Mouse (Mus musculus) hindbrain, embryonic 15.5 days (tissue): Measurements from ENCODE around the gene Bmp6. TPM values are rescaled to one million over a fixed set of nuclear protein-coding genes. Genes with fewer than 3 reads are reported as not detected.

Source experiments
- ATAC-seq: fragments of 200-750 bp; cut with Nextera tagmentation; 2 replicates; pipeline ENCODE4 v1.8.0; 2017; ENCODE audit warnings: low read depth, moderate number of reproducible peaks, moderate TSS enrichment; ENCODE audit not compliant: low FRiP score
- H3K27ac ChIP-seq: fragments of 300-500 bp; sonication (generic); replicated peaks from 2 replicates; pipeline ENCODE4 v1.5.1; 2015; ENCODE audit warnings: mild to moderate bottlenecking, inconsistent platforms
- H3K27me3 ChIP-seq: fragments of 300-500 bp; sonication (generic); 2 replicates; pipeline ENCODE4 v1.6.1; 2015; ENCODE audit warnings: control low read depth, inconsistent platforms
- H3K36me3 ChIP-seq: fragments of 300-500 bp; sonication (generic); 2 replicates; pipeline ENCODE4 v1.6.1; 2015; ENCODE audit warnings: control low read depth, inconsistent platforms
- H3K4me1 ChIP-seq: fragments of 300-500 bp; sonication (generic); replicated peaks from 2 replicates; pipeline ENCODE4 v1.6.1; 2015; ENCODE audit warnings: control low read depth, inconsistent platforms
- H3K4me2 ChIP-seq: fragments of 300-500 bp; sonication (generic); 2 replicates; pipeline ENCODE4 v1.6.1; 2015; ENCODE audit warnings: moderate library complexity, mild to moderate bottlenecking, inconsistent platforms
- H3K4me3 ChIP-seq: fragments of 300-500 bp; sonication (generic); 2 replicates; pipeline ENCODE4 v1.5.1; 2015; ENCODE audit warnings: mild to moderate bottlenecking, inconsistent platforms
- H3K9ac ChIP-seq: fragments of 300-500 bp; sonication (generic); 2 replicates; pipeline ENCODE4 v1.6.1; 2015; ENCODE audit warnings: inconsistent platforms
- H3K9me3 ChIP-seq: fragments of 300-500 bp; sonication (generic); 2 replicates; pipeline ENCODE4 v1.6.1; 2016; ENCODE audit warnings: control low read depth, inconsistent platforms
- WGBS: fragments of 180-500 bp; shearing (Covaris S2); methylation state at CpG from one replicate; pipeline ENCODE4 v1.1.7; 2015; 5-methylcytosine and 5-hydroxymethylcytosine counted together
- polyA plus RNA-seq: library from polyadenylated mRNA; unstranded; fragments of >200 nt; fragmentation: Nextera tagmentation; extraction: Ambion mirVana; gene quantifications from 2 replicates; pipeline ENCODE4 v1.2.1, GENCODE M21; 2015

Bmp6 gene
- polyA plus RNA-seq, 1 experiment from 2014 or later: 4.6 TPM

DNA sequence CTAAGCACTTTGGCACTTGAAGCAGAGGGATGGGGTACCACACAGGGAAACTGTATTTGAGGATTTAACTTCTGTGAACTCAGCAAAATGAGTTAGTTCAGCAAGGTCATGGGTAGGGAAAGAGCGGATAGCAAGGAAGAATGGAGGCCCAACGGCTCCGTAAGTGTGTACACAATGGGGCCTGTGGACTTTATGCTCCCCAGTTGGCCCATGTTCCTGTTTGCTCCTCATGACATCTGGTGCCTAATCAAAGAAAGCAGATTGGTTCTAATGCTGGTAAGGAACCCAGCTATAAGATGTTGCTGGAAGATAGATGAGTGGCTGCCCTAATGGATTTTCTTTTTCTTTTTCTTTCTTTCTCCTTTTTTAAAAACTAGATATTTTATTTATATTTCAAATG, 180.4 kb downstream of the Bmp6 start:
- H3K27ac ChIP-seq: no peak overlapping the region
- H3K36me3 ChIP-seq: peaks cover 10% of the 10 kb centered on the region; the same call in 1 of the 2 replicates
- no peak for ATAC-seq
- peaks cover 29% of the 10 kb centered on the region for H3K4me1 ChIP-seq
- no peaks in the 10 kb centered on the region for H3K9me3 ChIP-seq
- H3K9ac ChIP-seq: no peak overlapping the region
- H3K4me2 ChIP-seq: no peak overlapping the region
- H3K27me3 ChIP-seq: no peaks in the 10 kb centered on the region
- no peak overlapping the region for H3K4me3 ChIP-seq
- WGBS: 80% methylated on average over 3 of the region's 3 CpGs

GRCm38 (mm10) chr13:38526116-38526515, 181.2 kb downstream of the Bmp6 start:
- ATAC-seq: no peak
- H3K9me3 ChIP-seq: no peaks in the 10 kb centered on the region
- H3K27me3 ChIP-seq: no peaks in the 10 kb centered on the region
- H3K9ac ChIP-seq: no peak overlapping the region
- H3K36me3 ChIP-seq: peaks cover 9% of the 10 kb centered on the region; the same call in 1 of the 2 replicates
- H3K27ac ChIP-seq: no peak overlapping the region
- H3K4me3 ChIP-seq: no peak overlapping the region
- peaks cover 29% of the 10 kb centered on the region for H3K4me1 ChIP-seq
- H3K4me2 ChIP-seq: peak overlapping the region; percentile 91
- WGBS: 73% methylated on average over 2 of the region's 2 CpGs

- no peaks in the 10 kb centered on the region for H3K27me3 ChIP-seq
- peak overlapping the region; percentile 97 for H3K4me3 ChIP-seq
- 11% methylated on average over 15 of the region's 15 CpGs for WGBS
- H3K4me1 ChIP-seq: peaks cover 29% of the 10 kb centered on the region
- no peaks in the 10 kb centered on the region for H3K9me3 ChIP-seq
- H3K4me2 ChIP-seq: peak overlapping the region; percentile 91
- ATAC-seq: peak; percentile 12
- peaks cover 7% of the 10 kb centered on the region; the same call in 1 of the 2 replicates for H3K36me3 ChIP-seq
- peak overlapping the region; percentile 90 for H3K9ac ChIP-seq
- H3K27ac ChIP-seq: peak overlapping the region; percentile 87
Observed at GRCm38 (mm10) chr13:38527041-38527796, 182.3 kb downstream of the Bmp6 start.

- Histone ChIP-seq H3K36me3 (peaks cover 3% of the 10 kb centered on the region; the same call in 1 of the 2 replicates), H3K27me3 (no peaks in the 10 kb centered on the region), H3K4me1 (peaks cover 29% of the 10 kb centered on the region), H3K27ac (peak overlapping the region; percentile 87), H3K4me2 (peak overlapping the region; percentile 91), H3K4me3 (peak overlapping the region; percentile 97), H3K9me3 (no peaks in the 10 kb centered on the region), H3K9ac (peak overlapping the region; percentile 90)
- peak; percentile 91 for ATAC-seq
- WGBS: under 1% methylated on average over 68 of the region's 87 CpGs
Observed at GRCm38 (mm10) chr13:38527797-38528650, 183.1 kb downstream of the Bmp6 start.

GRCm38 (mm10) chr13:38528687-38529294, 183.9 kb downstream of the Bmp6 start, which contains the start of gene Txndc5:
Txndc5 (minus strand) TSS chr13:38528824.
- Histone ChIP-seq H3K4me1 (peaks cover 29% of the 10 kb centered on the region), H3K4me3 (peak within 1 kb of the TSS; percentile 97), H3K36me3 (no peaks in the 10 kb centered on the region), H3K27ac (peak within 1 kb of the TSS; percentile 87), H3K9ac (peak within 1 kb of the TSS; percentile 90), H3K9me3 (no peaks in the 10 kb centered on the region), H3K4me2 (peak within 1 kb of the TSS; percentile 91), H3K27me3 (no peaks in the 10 kb centered on the region)
- peak; percentile 27 for ATAC-seq
- WGBS: 57% methylated on average over 9 of the region's 9 CpGs

- WGBS: 90% methylated on average over 6 of the region's 6 CpGs
- Histone ChIP-seq H3K36me3 (no peaks in the 10 kb centered on the region), H3K4me1 (peaks cover 29% of the 10 kb centered on the region), H3K4me3 (no peak overlapping the region), H3K9me3 (no peaks in the 10 kb centered on the region), H3K27ac (no peak overlapping the region), H3K9ac (no peak overlapping the region), H3K27me3 (no peaks in the 10 kb centered on the region), H3K4me2 (no peak overlapping the region)
- ATAC-seq: no peak
Observed at GRCm38 (mm10) chr13:38529576-38529975, 184.7 kb downstream of the Bmp6 start.

GRCm38 (mm10) chr13:38531498-38531897, 186.6 kb downstream of the Bmp6 start:
- no peak overlapping the region for H3K27ac ChIP-seq
- no peaks in the 10 kb centered on the region for H3K27me3 ChIP-seq
- H3K9ac ChIP-seq: no peak overlapping the region
- 92% methylated on average over 4 of the region's 4 CpGs for WGBS
- H3K4me2 ChIP-seq: no peak overlapping the region
- no peaks in the 10 kb centered on the region for H3K9me3 ChIP-seq
- H3K36me3 ChIP-seq: no peaks in the 10 kb centered on the region
- peaks cover 19% of the 10 kb centered on the region for H3K4me1 ChIP-seq
- no peak for ATAC-seq
- no peak overlapping the region for H3K4me3 ChIP-seq

DNA sequence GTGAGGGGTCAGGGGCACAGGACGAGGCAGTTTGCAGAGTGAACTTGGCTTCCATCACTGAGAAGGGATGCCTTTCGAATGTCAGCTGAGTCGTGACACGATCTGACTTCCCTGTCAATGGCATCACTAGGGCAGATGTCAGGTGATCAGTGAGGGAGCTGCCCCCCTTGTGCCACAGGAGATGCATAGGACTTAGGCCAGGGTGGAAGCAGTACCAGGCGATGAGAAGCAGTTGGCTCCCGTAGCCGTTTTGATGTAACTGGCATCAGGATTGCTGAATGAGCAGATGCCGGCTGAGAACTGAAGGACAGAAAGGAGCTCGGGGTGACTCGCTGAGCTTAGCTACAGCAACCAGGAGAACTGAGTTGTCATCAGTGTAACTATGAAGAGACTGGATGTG, 188.6 kb downstream of the Bmp6 start:
- 93% methylated on average over 10 of the region's 10 CpGs for WGBS
- no peak overlapping the region for H3K4me3 ChIP-seq
- no peak overlapping the region for H3K27ac ChIP-seq
- H3K9me3 ChIP-seq: no peaks in the 10 kb centered on the region
- ATAC-seq: no peak
- no peaks in the 10 kb centered on the region for H3K27me3 ChIP-seq
- H3K36me3 ChIP-seq: no peaks in the 10 kb centered on the region
- H3K4me1 ChIP-seq: peaks cover 5% of the 10 kb centered on the region; the same call in 1 of the 2 replicates
- H3K9ac ChIP-seq: no peak overlapping the region
- no peak overlapping the region for H3K4me2 ChIP-seq

DNA sequence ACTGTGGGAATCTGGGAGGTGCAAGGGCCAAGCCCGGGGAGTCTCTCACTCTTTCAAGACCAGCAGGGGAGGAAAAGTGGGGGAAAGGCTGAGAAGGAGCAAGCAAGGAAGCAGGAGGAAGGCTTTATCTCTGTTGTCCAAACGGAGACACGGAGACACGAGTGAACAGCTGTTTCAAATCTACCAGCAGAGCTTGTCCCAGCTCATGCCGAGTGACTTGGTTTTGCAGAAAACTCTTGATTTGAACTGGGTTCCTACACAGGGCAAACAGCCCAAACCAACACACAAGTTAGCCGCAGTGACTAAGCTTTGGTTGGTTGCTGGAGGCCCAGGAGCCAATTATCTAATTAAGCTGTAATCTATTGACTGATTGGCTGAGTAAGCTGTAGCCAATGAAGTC, 189.1 kb downstream of the Bmp6 start:
- Histone ChIP-seq H3K4me3 (no peak overlapping the region), H3K36me3 (no peaks in the 10 kb centered on the region), H3K27me3 (no peaks in the 10 kb centered on the region), H3K4me1 (no peaks in the 10 kb centered on the region), H3K4me2 (no peak overlapping the region), H3K27ac (no peak overlapping the region), H3K9me3 (no peaks in the 10 kb centered on the region), H3K9ac (no peak overlapping the region)
- ATAC-seq: no peak
- 81% methylated on average over 6 of the region's 6 CpGs for WGBS

- 92% methylated on average over 6 of the region's 6 CpGs for WGBS
- H3K27ac ChIP-seq: no peak overlapping the region
- no peaks in the 10 kb centered on the region for H3K36me3 ChIP-seq
- no peaks in the 10 kb centered on the region for H3K27me3 ChIP-seq
- H3K4me2 ChIP-seq: no peak overlapping the region
- H3K4me3 ChIP-seq: no peak overlapping the region
- H3K4me1 ChIP-seq: no peaks in the 10 kb centered on the region
- no peak overlapping the region for H3K9ac ChIP-seq
- H3K9me3 ChIP-seq: no peaks in the 10 kb centered on the region
- ATAC-seq: no peak
Observed at GRCm38 (mm10) chr13:38534731-38535130, 189.8 kb downstream of the Bmp6 start.

DNA sequence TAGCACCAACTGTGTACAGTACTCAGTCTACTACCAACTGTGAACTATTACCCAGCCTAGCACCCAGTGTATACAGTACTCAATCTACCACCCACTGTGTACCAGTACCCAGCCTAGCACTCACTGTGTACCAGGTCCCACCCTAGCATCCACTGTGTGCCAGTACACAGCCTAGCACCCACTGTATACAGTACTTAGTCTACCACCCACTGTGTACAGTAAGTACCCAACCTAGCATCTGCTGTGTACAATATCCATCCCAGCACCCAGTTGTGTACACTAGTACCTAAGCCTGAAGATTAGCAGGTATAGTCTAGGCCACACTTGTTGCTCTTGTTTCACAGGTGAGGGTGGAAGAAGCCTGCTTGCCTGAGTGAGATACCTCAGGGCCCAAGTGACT, 192.6 kb downstream of the Bmp6 start:
- H3K27ac ChIP-seq: no peak overlapping the region
- no peak for ATAC-seq
- no peaks in the 10 kb centered on the region for H3K27me3 ChIP-seq
- H3K36me3 ChIP-seq: no peaks in the 10 kb centered on the region
- no peaks in the 10 kb centered on the region for H3K9me3 ChIP-seq
- no peaks in the 10 kb centered on the region for H3K4me1 ChIP-seq
- H3K4me3 ChIP-seq: no peak overlapping the region
- no peak overlapping the region for H3K4me2 ChIP-seq
- H3K9ac ChIP-seq: no peak overlapping the region
